Mouse (Mus musculus) MEL (cell line): ENCODE results near the gene Lsm14a. TPM values are rescaled to one million over a fixed set of nuclear protein-coding genes. Genes with fewer than 3 reads are reported as not detected.

Experiments used
- DNase-seq: peaks from one replicate; pipeline ENCODE4 v3.0.0; 2011; ENCODE audit warnings: low read depth, low spot score
- H3K27ac ChIP-seq: 2 replicates; pipeline ENCODE4 v1.5.1; 2012; ENCODE audit warnings: low read depth, mild to moderate bottlenecking, control low read depth, low read length, moderate library complexity; ENCODE audit not compliant: control insufficient read depth
- H3K27me3 ChIP-seq, 2 experiments: fragments of 150-350 bp in 1 of 2; sonication (generic) in 1 of 2; 2 replicates each; pipeline ENCODE4 v1.6.1; 2012; ENCODE audit warnings: low read length in 2 of 2, mild to moderate bottlenecking in 2 of 2, improper control_type of control experiment in 1 of 2, moderate library complexity in 1 of 2; ENCODE audit not compliant: insufficient read depth in 2 of 2, control insufficient read depth in 1 of 2
- H3K36me3 ChIP-seq, 2 experiments: 2 replicates each; pipeline ENCODE4 v1.6.1; 2012 to 2014; ENCODE audit warnings: low read length in 2 of 2, improper control_type of control experiment in 1 of 2, inconsistent platforms in 1 of 2, mild to moderate bottlenecking in 1 of 2; ENCODE audit not compliant: insufficient read depth in 2 of 2, control insufficient read depth in 1 of 2
- H3K4me1 ChIP-seq, 2 experiments: fragments of 150-350 bp in 1 of 2; sonication (generic) in 1 of 2; 2 replicates each; pipeline ENCODE4 v1.6.1; 2012; ENCODE audit warnings: low read length in 2 of 2, improper control_type of control experiment in 1 of 2, mild to moderate bottlenecking in 1 of 2; ENCODE audit not compliant: insufficient read depth in 2 of 2, control insufficient read depth in 1 of 2
- H3K4me3 ChIP-seq, 2 experiments: fragments of 150-350 bp in 1 of 2; sonication (generic) in 1 of 2; 2 replicates each; pipeline ENCODE4 v1.5.1; 2012; ENCODE audit warnings: low read depth in 2 of 2, low read length in 2 of 2, mild to moderate bottlenecking in 2 of 2, moderate library complexity in 2 of 2, control low read depth in 1 of 2, improper control_type of control experiment in 1 of 2; ENCODE audit not compliant: control insufficient read depth in 1 of 2, insufficient read depth in 1 of 2
- H3K79me2 ChIP-seq: 2 replicates; pipeline ENCODE4 v1.6.1; 2012; ENCODE audit warnings: mild to moderate bottlenecking, low read length, moderate library complexity; ENCODE audit not compliant: control insufficient read depth, poor library complexity, insufficient read depth
- H3K9ac ChIP-seq: 2 replicates; pipeline ENCODE4 v1.6.1; 2012; ENCODE audit warnings: low read depth, mild to moderate bottlenecking, control low read depth, low read length, moderate library complexity; ENCODE audit not compliant: control insufficient read depth, poor library complexity, severe bottlenecking
- H3K9me3 ChIP-seq: fragments of 150-350 bp; sonication (generic); replicated peaks from 2 replicates; pipeline ENCODE4 v1.6.1; 2012; ENCODE audit warnings: mild to moderate bottlenecking, low read length, improper control_type of control experiment, moderate library complexity; ENCODE audit not compliant: insufficient read depth
- BHLHE40 ChIP-seq: IDR thresholded peaks from 2 replicates; pipeline ENCODE4 v1.6.1; 2012; ENCODE audit warnings: low read depth, mild to moderate bottlenecking, inconsistent platforms, low read length, improper control_type of control experiment, borderline replicate concordance
- CHD1 ChIP-seq: IDR thresholded peaks from 2 replicates; pipeline ENCODE4 v1.6.1; 2012; ENCODE audit warnings: low read depth, mild to moderate bottlenecking, inconsistent platforms, low read length, improper control_type of control experiment
- CHD2 ChIP-seq: IDR thresholded peaks from 2 replicates; pipeline ENCODE4 v1.6.1; 2011; ENCODE audit warnings: low read length, improper control_type of control experiment
- ELF1 ChIP-seq: IDR thresholded peaks from 2 replicates; pipeline ENCODE4 v1.6.1; 2014; ENCODE audit warnings: low read depth, mild to moderate bottlenecking, inconsistent platforms, low read length, improper control_type of control experiment, moderate library complexity
- ETS1 ChIP-seq: IDR thresholded peaks from 2 replicates; pipeline ENCODE4 v1.6.1; 2012; ENCODE audit warnings: low read depth, mild to moderate bottlenecking, inconsistent platforms, low read length, improper control_type of control experiment, moderate library complexity
- GATA1 ChIP-seq: IDR thresholded peaks from 2 replicates; pipeline ENCODE4 v1.6.1; 2011; ENCODE audit warnings: low read depth, low read length, improper control_type of control experiment
- JUND ChIP-seq: IDR thresholded peaks from 2 replicates; pipeline ENCODE4 v1.6.1; 2011; ENCODE audit warnings: low read depth, mild to moderate bottlenecking, improper control_type of control experiment, low read length
- KAT2A ChIP-seq: conservative IDR thresholded peaks from 2 replicates; pipeline ENCODE4 v1.6.1; 2012; ENCODE audit warnings: low read depth, low read length, improper control_type of control experiment, inconsistent platforms
- MAZ ChIP-seq: IDR thresholded peaks from 2 replicates; pipeline ENCODE4 v1.6.1; 2012; ENCODE audit warnings: low read depth, mild to moderate bottlenecking, inconsistent platforms, low read length, improper control_type of control experiment
- MYC ChIP-seq: IDR thresholded peaks from 2 replicates; pipeline ENCODE4 v1.6.1; 2011; ENCODE audit warnings: low read depth, mild to moderate bottlenecking, low read length, improper control_type of control experiment, moderate library complexity
- NELFE ChIP-seq: IDR thresholded peaks from 2 replicates; pipeline ENCODE4 v1.6.1; 2011; ENCODE audit warnings: low read depth, low read length, improper control_type of control experiment
- POLR2A ChIP-seq, 2 experiments: IDR thresholded peaks; 2 replicates each; pipeline ENCODE4 v1.6.1; 2011 to 2012; ENCODE audit warnings: low read length in 2 of 2, mild to moderate bottlenecking in 2 of 2, control low read depth in 1 of 2, improper control_type of control experiment in 1 of 2, low read depth in 1 of 2, moderate library complexity in 1 of 2; ENCODE audit not compliant: control insufficient read depth in 1 of 2, insufficient read depth in 1 of 2, poor library complexity in 1 of 2
- POLR2AphosphoS2 ChIP-seq: IDR thresholded peaks from 2 replicates; pipeline ENCODE4 v1.6.1; 2011; ENCODE audit warnings: low read length, improper control_type of control experiment
- RCOR1 ChIP-seq: IDR thresholded peaks from 2 replicates; pipeline ENCODE4 v1.6.1; 2012; ENCODE audit warnings: low read depth, mild to moderate bottlenecking, inconsistent platforms, low read length, improper control_type of control experiment
- SIN3A ChIP-seq: IDR thresholded peaks from 2 replicates; pipeline ENCODE4 v1.6.1; 2012; ENCODE audit warnings: low read length, improper control_type of control experiment, inconsistent platforms
- SMC3 ChIP-seq: IDR thresholded peaks from 2 replicates; pipeline ENCODE4 v1.6.1; 2011; ENCODE audit warnings: low read depth, low read length, improper control_type of control experiment
- TBP ChIP-seq: IDR thresholded peaks from 2 replicates; pipeline ENCODE4 v1.8.0; 2011; ENCODE audit warnings: low read depth, low read length, improper control_type of control experiment
- UBTF ChIP-seq: IDR thresholded peaks from 2 replicates; pipeline ENCODE4 v1.6.1; 2012; ENCODE audit warnings: low read depth, mild to moderate bottlenecking, inconsistent platforms, low read length, improper control_type of control experiment, moderate library complexity, borderline replicate concordance; ENCODE audit not compliant: insufficient read depth
- USF1 ChIP-seq: IDR thresholded peaks from 2 replicates; pipeline ENCODE4 v1.6.1; 2014; ENCODE audit warnings: low read depth, mild to moderate bottlenecking, inconsistent platforms, low read length, improper control_type of control experiment, moderate library complexity
- USF2 ChIP-seq, 2 experiments: IDR thresholded peaks; 2 replicates each; pipeline ENCODE4 v1.6.1; 2011 to 2012; ENCODE audit warnings: improper control_type of control experiment in 2 of 2, low read length in 2 of 2, borderline replicate concordance in 1 of 2, inconsistent platforms in 1 of 2, low read depth in 1 of 2, mild to moderate bottlenecking in 1 of 2; ENCODE audit not compliant: insufficient read depth in 1 of 2
- ZC3H11A ChIP-seq: IDR thresholded peaks from 2 replicates; pipeline ENCODE4 v1.6.1; 2012; ENCODE audit warnings: low read depth, mild to moderate bottlenecking, inconsistent platforms, low read length, improper control_type of control experiment
- ZKSCAN1 ChIP-seq: IDR thresholded peaks from 2 replicates; pipeline ENCODE4 v1.6.1; 2012; ENCODE audit warnings: low read depth, mild to moderate bottlenecking, inconsistent platforms, low read length, improper control_type of control experiment, moderate library complexity
- polyA plus RNA-seq, 2 experiments: library from polyadenylated mRNA; stranded (reverse) in 1 of 2; unstranded in 1 of 2; fragments of >175 nt in 1 of 2; fragments of >200 nt in 1 of 2; gene quantifications; 2 replicates each; pipeline versions ENCODE4 v1.2.1 to v1.2.4; 2012; ENCODE audit warnings: low replicate concordance in 2 of 2, low read depth in 1 of 2; ENCODE audit not compliant: insufficient read length in 2 of 2, insufficient read depth in 1 of 2, missing spikeins in 1 of 2
- total RNA-seq: library from RNA; depleted of rRNA; stranded (reverse); fragments of 300-350 nt; gene quantifications from 2 replicates; pipeline ENCODE4 v1.2.3, GENCODE M21; 2012

Gene Lsm14a
- total and polyA plus RNA-seq, 3 experiments: 66.4 to 371 (median 233) TPM

DNA sequence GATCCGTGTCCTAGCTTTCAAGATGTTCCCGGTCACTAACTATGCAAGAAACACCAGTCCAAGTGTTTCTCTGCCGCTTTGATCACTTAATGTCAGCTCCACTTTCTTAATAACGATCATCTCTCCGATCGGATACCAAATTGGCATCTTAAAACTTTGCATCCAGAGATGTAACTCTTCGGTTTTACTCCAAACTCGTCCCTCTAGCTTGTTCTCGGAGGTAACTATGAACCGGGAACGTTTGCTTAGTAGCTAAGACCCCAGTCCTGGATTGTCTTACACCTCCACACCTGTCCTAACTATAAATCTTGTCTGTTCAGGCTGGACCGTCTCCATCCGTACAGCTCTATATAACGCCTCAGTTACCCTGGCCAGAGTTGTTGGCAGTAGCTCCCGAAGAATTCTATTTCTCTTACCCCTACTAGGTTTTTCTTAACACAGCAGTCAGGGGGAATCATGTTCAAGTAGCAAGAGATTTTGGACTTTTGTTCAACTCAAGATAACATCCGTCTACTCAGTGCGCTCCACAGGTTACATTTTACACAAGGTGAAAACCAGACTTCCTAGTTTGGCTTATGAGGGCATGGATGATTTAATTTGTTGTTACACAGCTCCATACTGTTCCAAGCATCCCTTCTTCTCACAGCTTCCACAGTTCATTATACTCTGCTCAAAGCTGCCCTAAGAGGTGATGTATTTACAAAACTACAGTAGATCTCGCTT is 2.8 kb downstream of the Lsm14a start:
- H3K9me3 ChIP-seq: no peaks in the 10 kb centered on the region
- peaks cover 1 to 15% of the 10 kb centered on the region in 2 experiments; a peak in 3 of 4 replicates for H3K36me3 ChIP-seq
- H3K4me3 ChIP-seq: peak overlapping the region; percentile 74 to 89
- peaks cover 8 to 11% of the 10 kb centered on the region in 2 experiments for H3K4me1 ChIP-seq
- H3K27ac ChIP-seq: peak overlapping the region; percentile 93
- peaks cover 44% of the 10 kb centered on the region for H3K79me2 ChIP-seq
- no peaks in the 10 kb centered on the region for H3K27me3 ChIP-seq
- no peak for DNase-seq
- TF ChIP-seq MYC: no peak
- peak; percentile 32; the same call in 1 of the 2 replicates for TF ChIP-seq NELFE
- TF ChIP-seq SIN3A: peak; percentile 4
- TF ChIP-seq ZKSCAN1: no peak
- TF ChIP-seq SMC3: no peak
- TF ChIP-seq BHLHE40: no peak
- TF ChIP-seq ETS1: no peak
- TF ChIP-seq USF1: no peak
- TF ChIP-seq ZC3H11A: 0 out of 2 replicates have a peak, but pooled peaks have one; percentile 15
- no peak for TF ChIP-seq POLR2AphosphoS2
- TF ChIP-seq CHD1: no peak
- TF ChIP-seq MAZ: no peak
- no peak for TF ChIP-seq POLR2A (IDR thresholded peaks at IDR 0.05; ENCODE audit: control insufficient read depth in 1 of 2, insufficient read depth in 1 of 2, low read depth in 1 of 2, low read length in 2 of 2, poor library complexity in 1 of 2)
- TF ChIP-seq JUND: no peak
- TF ChIP-seq USF2 (IDR thresholded peaks at IDR 0.05; ENCODE audit: borderline replicate concordance in 1 of 2, insufficient read depth in 1 of 2, low read depth in 1 of 2, low read length in 2 of 2): no peak
- 0 out of 2 replicates have a peak, but pooled peaks have one; percentile 12 for TF ChIP-seq KAT2A
- no peak for TF ChIP-seq UBTF
- no peak for TF ChIP-seq ELF1
- 0 out of 2 replicates have a peak, but pooled peaks have one; percentile 48 for TF ChIP-seq RCOR1
- no peak for TF ChIP-seq TBP
- TF ChIP-seq GATA1: peak; percentile 31; the same call in 1 of the 2 replicates
- TF ChIP-seq CHD2: no peak
- H3K9ac ChIP-seq: peak overlapping the region; percentile 97
